Mouse (Mus musculus) lung, adult 18-20 months (tissue): Measurements from ENCODE around the gene S100a14.
A peak's percentile ranks its signal among the peaks of the same experiment; 100 is the strongest.

Experiments
- DNase-seq, 2 experiments: peaks; one replicate each; pipeline ENCODE4 v3.0.0; 2022; ENCODE audit warnings: mixed read lengths in 2 of 2

Gene S100a14

GRCm38 (mm10) chr3:90525421-90525820, 1.2 kb upstream of the S100a14 start:
- DNase-seq, result peak; percentile 53 to 77

- no peak for DNase-seq
Observed at GRCm38 (mm10) chr3:90526076-90526475, 580 bp upstream of the S100a14 start.

GRCm38 (mm10) chr3:90527291-90527873, 726 bp downstream of the S100a14 start:
- no peak for DNase-seq

GRCm38 (mm10) chr3:90531713-90532112, 5.1 kb downstream of the S100a14 start:
- no peak for DNase-seq

GRCm38 (mm10) chr3:90535446-90535845, 8.8 kb downstream of the S100a14 start:
- DNase-seq, result no peak

- peak; percentile 88 to 90 for DNase-seq
Observed at GRCm38 (mm10) chr3:90537141-90537904, 10.7 kb downstream of the S100a14 start, which contains the start of gene S100a16. S100a16 (plus strand) TSS chr3:90537254.

GRCm38 (mm10) chr3:90537905-90538296, 11.2 kb downstream of the S100a14 start:
- DNase-seq, result no peak

- peak; percentile 63 to 80 for DNase-seq
Observed at GRCm38 (mm10) chr3:90540904-90541303, 14.2 kb downstream of the S100a14 start.

- DNase-seq, result no peak
Observed at GRCm38 (mm10) chr3:90549676-90550420, 23.2 kb downstream of the S100a14 start.

- DNase-seq, result no peak
Observed at GRCm38 (mm10) chr3:90550421-90550790, 23.8 kb downstream of the S100a14 start.

GRCm38 (mm10) chr3:90552231-90552630, 25.6 kb downstream of the S100a14 start:
- no peak for DNase-seq

GRCm38 (mm10) chr3:90555954-90556353, 29.3 kb downstream of the S100a14 start:
- no peak for DNase-seq

GRCm38 (mm10) chr3:90560008-90560628, 33.5 kb downstream of the S100a14 start, which contains the start of gene S100a3:
S100a3 (plus strand) TSS chr3:90560578.
- DNase-seq, result no peak

- DNase-seq, result no peak
Observed at GRCm38 (mm10) chr3:90574691-90575090, 48.0 kb downstream of the S100a14 start.

- no peak for DNase-seq
Observed at GRCm38 (mm10) chr3:90575320-90575719, 48.7 kb downstream of the S100a14 start.

GRCm38 (mm10) chr3:90576351-90577001, 49.8 kb downstream of the S100a14 start:
- no peak for DNase-seq
